Comparison of ENCODE assay signal across 8 mouse cellular contexts in the genomic region with DNA sequence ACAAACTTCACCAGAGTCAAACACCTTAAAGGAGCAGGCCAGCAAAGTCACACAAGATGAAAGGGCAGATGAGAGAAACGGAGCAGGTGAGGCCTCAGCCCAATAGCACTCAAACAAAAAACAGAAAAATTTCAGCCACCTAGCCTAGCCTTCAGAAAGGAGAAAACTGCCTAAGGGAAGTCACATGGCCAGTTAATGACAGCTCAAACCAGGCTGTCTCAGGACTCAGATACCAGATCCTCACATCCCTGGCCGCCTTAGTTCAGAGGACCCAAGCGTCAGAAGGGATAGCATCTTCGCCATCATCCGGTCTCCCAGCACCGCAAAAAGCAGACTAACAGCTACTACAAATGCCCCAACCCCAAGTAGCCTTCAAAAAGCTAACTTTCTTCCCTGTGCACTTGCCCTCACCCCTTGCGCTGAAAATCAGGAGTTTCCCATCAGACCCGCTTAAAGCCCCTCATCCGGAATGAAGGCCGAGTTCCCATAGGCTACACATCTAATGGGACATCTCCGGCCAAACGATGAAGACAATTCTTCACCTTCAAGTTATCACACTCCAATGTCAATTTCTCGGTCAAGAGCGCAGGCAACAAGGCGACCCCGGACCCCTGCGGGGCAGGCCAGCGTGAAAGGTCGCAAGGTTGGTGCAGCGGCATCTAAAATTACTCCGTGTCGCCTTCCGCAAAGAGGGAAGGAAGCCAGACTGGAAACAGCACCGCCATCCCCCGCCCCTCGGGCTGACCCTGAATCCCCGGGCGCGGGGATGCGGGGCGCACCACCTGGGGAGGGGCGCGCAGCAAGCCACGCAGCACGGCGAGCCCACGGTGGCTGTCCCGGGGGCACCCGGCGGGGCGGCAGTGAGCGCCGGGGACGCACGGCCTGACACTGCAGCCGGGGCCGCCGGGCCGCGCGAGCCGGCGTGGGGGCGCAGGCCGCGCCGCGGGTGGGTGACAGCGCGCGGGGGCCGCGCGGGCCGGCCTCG. TPM values are rescaled to one million over a fixed set of nuclear protein-coding genes. Genes with fewer than 3 reads are reported as not detected.
A peak's percentile ranks its signal among the peaks of the same experiment; 100 is the strongest.
DNase-seq lines count a peak whose midpoint lies in the region; ATAC-seq lines count a peak whose summit lies in the region.

No protein-coding gene starts in this region.

- intact Hi-C loops in left cerebral cortex, postnatal 4 days (cut with DNase I), result loop anchor here (5.0 kb wide), 1 partner anchor 93 kb away; no protein-coding TSS in a partner anchor

- no peaks in the 10 kb centered on the region for H3K36me3 ChIP-seq in embryonic facial prominence, embryonic 15.5 days
- no peaks in the 10 kb centered on the region for H3K36me3 ChIP-seq in hindbrain, embryonic 16.5 days (ENCODE audit: control insufficient read depth, insufficient read depth, low read length)
- H3K36me3 ChIP-seq in stomach, embryonic 16.5 days (ENCODE audit: control insufficient read depth, insufficient read depth, low read length), result no peaks in the 10 kb centered on the region

- peaks cover 13% of the 10 kb centered on the region for H3K4me1 ChIP-seq in embryonic facial prominence, embryonic 15.5 days
- peaks cover 11% of the 10 kb centered on the region for H3K4me1 ChIP-seq in hindbrain, embryonic 16.5 days (ENCODE audit: control insufficient read depth, insufficient read depth, low read depth, low read length)
- peaks cover 15% of the 10 kb centered on the region; the same call in 1 of the 2 replicates for H3K4me1 ChIP-seq in stomach, embryonic 16.5 days (ENCODE audit: control insufficient read depth, insufficient read depth, low read length)

- H3K4me3 ChIP-seq in embryonic facial prominence, embryonic 15.5 days (replicated peaks), result peak overlapping the region; percentile 74
- H3K4me3 ChIP-seq in hindbrain, embryonic 16.5 days (ENCODE audit: low read length), result peak overlapping the region; percentile 92
- peak overlapping the region; percentile 83 for H3K4me3 ChIP-seq in stomach, embryonic 16.5 days (replicated peaks; ENCODE audit: low read length)

- H3K9ac ChIP-seq in embryonic facial prominence, embryonic 15.5 days, result peak overlapping the region; percentile 55
- peak overlapping the region; percentile 91 for H3K9ac ChIP-seq in hindbrain, embryonic 16.5 days (ENCODE audit: low read depth, low read length)
- peak overlapping the region; percentile 91 for H3K9ac ChIP-seq in stomach, embryonic 16.5 days (ENCODE audit: low read length)

- H3K27me3 ChIP-seq in embryonic facial prominence, embryonic 15.5 days, result no peaks in the 10 kb centered on the region
- H3K27me3 ChIP-seq in hindbrain, embryonic 16.5 days (replicated peaks; ENCODE audit: control insufficient read depth, insufficient read depth, low read length), result no peaks in the 10 kb centered on the region
- H3K27me3 ChIP-seq in stomach, embryonic 16.5 days (ENCODE audit: control insufficient read depth, insufficient read depth, low read length), result no peaks in the 10 kb centered on the region

- peak overlapping the region; percentile 93 for H3K4me2 ChIP-seq in embryonic facial prominence, embryonic 15.5 days (replicated peaks)
- peak overlapping the region; percentile 81 for H3K4me2 ChIP-seq in hindbrain, embryonic 16.5 days (ENCODE audit: low read length)
- H3K4me2 ChIP-seq in stomach, embryonic 16.5 days (ENCODE audit: low read depth, low read length), result peak overlapping the region; percentile 98

- 0 out of 2 replicates have a peak overlapping the region, but pooled peaks have one; percentile 28 for H3K27ac ChIP-seq in embryonic facial prominence, embryonic 15.5 days (replicated peaks)
- peak overlapping the region; percentile 87 for H3K27ac ChIP-seq in hindbrain, embryonic 16.5 days (ENCODE audit: low read depth, low read length)
- 0 out of 2 replicates have a peak overlapping the region, but pooled peaks have one; percentile 8 for H3K27ac ChIP-seq in stomach, embryonic 16.5 days (ENCODE audit: low read length)

- peak; percentile 30 for DNase-seq in left cerebral cortex, postnatal 4 days
- no peak for DNase-seq in left cerebral cortex, adult 11 months (ENCODE audit: low spot score)
- DNase-seq in adrenal gland, postnatal 14 days, result peak; percentile 48
- peak; percentile 19 for DNase-seq in lung, postnatal 36 days
- DNase-seq in yolk sac, embryonic 10.5 days (ENCODE audit: low spot score), result no peak

- 2% methylated on average over 59 of the region's 66 CpGs for WGBS in embryonic facial prominence, embryonic 15.5 days
- WGBS in hindbrain, embryonic 16.5 days, result 3% methylated on average over 46 of the region's 66 CpGs
- WGBS in stomach, embryonic 16.5 days, result 4% methylated on average over 65 of the region's 66 CpGs

- peak; percentile 1 for ATAC-seq in embryonic facial prominence, embryonic 15.5 days (ENCODE audit: insufficient number of reproducible peaks, low FRiP score, low TSS enrichment, low read depth)
- no peak; the same call in 1 of the 2 replicates for ATAC-seq in hindbrain, embryonic 16.5 days
- ATAC-seq in stomach, embryonic 16.5 days (ENCODE audit: insufficient read depth, low FRiP score), result peak; percentile 18; the same call in 1 of the 2 replicates

- H3K9me3 ChIP-seq in embryonic facial prominence, embryonic 15.5 days (replicated peaks), result no peaks in the 10 kb centered on the region
- no peaks in the 10 kb centered on the region for H3K9me3 ChIP-seq in hindbrain, embryonic 16.5 days (ENCODE audit: control insufficient read depth, low read length)
- no peaks in the 10 kb centered on the region for H3K9me3 ChIP-seq in stomach, embryonic 16.5 days (replicated peaks; ENCODE audit: control insufficient read depth, low read length)

RNA-seq across cellular contexts. Expression of gene Slc23a2, which starts 0.7 kb away (rescaled TPM):
- total RNA-seq in left cerebral cortex, postnatal 4 days (2021), result 10 to 100 TPM; 75.9 to 79.6 TPM
- total RNA-seq in adrenal gland, postnatal 14 days (2021), result 82.8 and 109 TPM in 2 replicates
- 12.4 and 14.0 TPM in 2 replicates for polyA plus RNA-seq in embryonic facial prominence, embryonic 15.5 days (2015; fragmentation: Nextera tagmentation; extraction: Ambion mirVana)
- 40.8 and 44.5 TPM in 2 replicates for polyA plus RNA-seq in hindbrain, embryonic 16.5 days (2015; fragmentation: Nextera tagmentation; extraction: Ambion mirVana)
- 11.5 and 12.1 TPM in 2 replicates for polyA plus RNA-seq in stomach, embryonic 16.5 days (2015; fragmentation: Nextera tagmentation; extraction: Ambion mirVana)

Comparison
In these comparisons a context has a peak if more than half of its experiments do, and no peak if none do; other contexts are left out.
1. DNase-seq: peak in left cerebral cortex, postnatal 4 days (single experiment), adrenal gland, postnatal 14 days (single experiment) and lung, postnatal 36 days (single experiment); none in left cerebral cortex, adult 11 months (single experiment) and yolk sac, embryonic 10.5 days (single experiment).
2. H3K27ac ChIP-seq: peak in every context shown above with its lines; median percentile 87 in hindbrain, embryonic 16.5 days; 28 in embryonic facial prominence, embryonic 15.5 days; 8 in stomach, embryonic 16.5 days.
3. Peak in every context shown above with its lines, with median percentiles within 50 percentile points of each other: H3K4me2 ChIP-seq, H3K4me3 ChIP-seq and H3K9ac ChIP-seq.